Mouse (Mus musculus): ENCODE results near the gene Vhl. TPM values are rescaled to one million over a fixed set of nuclear protein-coding genes. Genes with fewer than 3 reads are reported as not detected.

Gene Vhl
- polyA plus RNA-seq, 1 experiment from 2014 or later = 33.5 TPM

GRCm38 (mm10) chr6:113655475-113655874, 31.7 kb downstream of the Vhl start:
- no peak for TF ChIP-seq CTCF (IDR thresholded peaks at IDR 0.05; ENCODE audit: low read depth)
- no peak overlapping the region for H3K4me3 ChIP-seq (replicated peaks; ENCODE audit: low read depth, low read length)
- H3K27ac ChIP-seq = no peak overlapping the region
- no peak overlapping the region for H3K4me2 ChIP-seq (ENCODE audit: low read length)
- H3K9ac ChIP-seq (ENCODE audit: low read depth, low read length) = no peak overlapping the region
- H3K36me3 ChIP-seq (ENCODE audit: insufficient read depth, low read length) = no peaks in the 10 kb centered on the region
- ATAC-seq (replicated peaks; ENCODE audit: low FRiP score, low read depth) (no peak), DNase-seq (ENCODE audit: low spot score) (no peak)
- H3K4me1 ChIP-seq (replicated peaks; ENCODE audit: insufficient read depth, low read length) = peaks cover 18% of the 10 kb centered on the region
- no peaks in the 10 kb centered on the region for H3K9me3 ChIP-seq (replicated peaks; ENCODE audit: low read length)
- H3K27me3 ChIP-seq (ENCODE audit: insufficient read depth, low read length) = no peaks in the 10 kb centered on the region
- 90% methylated on average over 3 of the region's 3 CpGs for WGBS

GRCm38 (mm10) chr6:113656847-113657246, 33.1 kb downstream of the Vhl start:
- Histone ChIP-seq H3K9ac (ENCODE audit: low read depth, low read length) (no peak overlapping the region), H3K9me3 (replicated peaks; ENCODE audit: low read length) (no peaks in the 10 kb centered on the region), H3K27me3 (ENCODE audit: insufficient read depth, low read length) (no peaks in the 10 kb centered on the region), H3K4me3 (replicated peaks; ENCODE audit: low read depth, low read length) (no peak overlapping the region), H3K27ac (0 out of 2 replicates have a peak overlapping the region, but pooled peaks have one; percentile 15), H3K4me2 (ENCODE audit: low read length) (no peak overlapping the region), H3K36me3 (ENCODE audit: insufficient read depth, low read length) (no peaks in the 10 kb centered on the region), H3K4me1 (replicated peaks; ENCODE audit: insufficient read depth, low read length) (peaks cover 27% of the 10 kb centered on the region)
- no peak for DNase-seq (ENCODE audit: low spot score)
- 63% methylated on average over 6 of the region's 6 CpGs for WGBS
- TF ChIP-seq CTCF (IDR thresholded peaks at IDR 0.05; ENCODE audit: low read depth) = no peak
- ATAC-seq (replicated peaks; ENCODE audit: low FRiP score, low read depth) = peak; percentile 62; the same call in 1 of the 2 replicates

- no peak for ATAC-seq (replicated peaks; ENCODE audit: low FRiP score, low read depth)
- peaks cover 29% of the 10 kb centered on the region for H3K4me1 ChIP-seq (replicated peaks; ENCODE audit: insufficient read depth, low read length)
- 56% methylated on average over 3 of the region's 3 CpGs for WGBS
- H3K27me3 ChIP-seq (ENCODE audit: insufficient read depth, low read length) = no peaks in the 10 kb centered on the region
- H3K9ac ChIP-seq (ENCODE audit: low read depth, low read length) = no peak overlapping the region
- peak overlapping the region; percentile 62 for H3K27ac ChIP-seq
- H3K4me3 ChIP-seq (replicated peaks; ENCODE audit: low read depth, low read length) = no peak overlapping the region
- no peaks in the 10 kb centered on the region for H3K9me3 ChIP-seq (replicated peaks; ENCODE audit: low read length)
- no peak for TF ChIP-seq CTCF (IDR thresholded peaks at IDR 0.05; ENCODE audit: low read depth)
- H3K4me2 ChIP-seq (ENCODE audit: low read length) = no peak overlapping the region
- DNase-seq (ENCODE audit: low spot score) = peak; percentile 37
- no peaks in the 10 kb centered on the region for H3K36me3 ChIP-seq (ENCODE audit: insufficient read depth, low read length)
Measured at GRCm38 (mm10) chr6:113658226-113658625, 34.5 kb downstream of the Vhl start.

DNA sequence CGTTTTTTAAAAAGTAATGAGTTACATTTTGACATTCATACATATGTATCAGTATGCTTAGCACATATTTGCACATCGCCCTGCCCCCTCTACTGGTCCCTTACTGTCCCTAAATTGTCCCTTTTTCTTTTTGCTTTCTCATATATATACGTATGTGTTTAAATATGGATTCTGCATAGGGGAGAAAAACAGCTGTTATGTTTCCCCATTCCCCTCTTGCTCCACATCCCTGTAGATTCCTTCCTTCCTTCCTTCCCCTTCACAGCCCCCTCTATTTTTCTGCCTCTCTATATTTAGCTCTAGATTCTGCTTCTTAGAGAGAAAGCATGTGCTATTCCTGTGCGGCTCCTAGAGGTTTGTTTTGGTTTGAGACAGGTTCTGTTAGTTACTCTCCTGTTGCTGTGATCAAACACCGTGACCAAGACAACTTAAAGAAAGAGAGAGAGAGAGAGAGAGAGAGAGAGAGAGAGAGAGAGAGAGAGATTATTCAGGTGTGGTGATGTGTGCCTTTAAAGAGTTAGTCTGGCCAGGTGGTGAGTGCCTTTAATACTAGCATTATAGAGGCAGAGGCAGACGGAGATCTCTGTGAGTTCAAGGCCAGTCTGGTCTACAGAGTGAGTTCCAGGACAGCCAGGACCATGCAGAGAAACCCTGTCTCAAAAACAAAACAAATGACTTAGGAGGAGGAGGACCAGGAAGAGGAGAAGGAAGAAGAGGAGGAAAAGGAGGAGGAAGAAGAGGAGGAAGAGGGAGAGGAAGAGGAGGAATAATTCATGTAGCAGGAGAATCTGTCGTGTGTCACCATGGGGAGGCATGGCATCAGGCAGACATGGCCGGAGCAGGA, 36.1 kb downstream of the Vhl start:
- Histone ChIP-seq H3K27ac (peak overlapping the region; percentile 60), H3K36me3 (ENCODE audit: insufficient read depth, low read length) (no peaks in the 10 kb centered on the region), H3K27me3 (ENCODE audit: insufficient read depth, low read length) (no peaks in the 10 kb centered on the region), H3K4me3 (replicated peaks; ENCODE audit: low read depth, low read length) (no peak overlapping the region), H3K9ac (ENCODE audit: low read depth, low read length) (no peak overlapping the region), H3K4me1 (replicated peaks; ENCODE audit: insufficient read depth, low read length) (peaks cover 27% of the 10 kb centered on the region), H3K9me3 (replicated peaks; ENCODE audit: low read length) (no peaks in the 10 kb centered on the region), H3K4me2 (ENCODE audit: low read length) (no peak overlapping the region)
- 42% methylated on average over 8 of the region's 8 CpGs for WGBS
- peak; percentile 59 for DNase-seq (ENCODE audit: low spot score)
- no peak for ATAC-seq (replicated peaks; ENCODE audit: low FRiP score, low read depth)
- peak; percentile 19; the same call in 1 of the 2 replicates for TF ChIP-seq CTCF (IDR thresholded peaks at IDR 0.05; ENCODE audit: low read depth)

- Histone ChIP-seq H3K27ac (peak overlapping the region; percentile 60), H3K4me2 (ENCODE audit: low read length) (no peak overlapping the region), H3K4me1 (replicated peaks; ENCODE audit: insufficient read depth, low read length) (peaks cover 24% of the 10 kb centered on the region), H3K4me3 (replicated peaks; ENCODE audit: low read depth, low read length) (no peak overlapping the region), H3K36me3 (ENCODE audit: insufficient read depth, low read length) (no peaks in the 10 kb centered on the region), H3K9ac (ENCODE audit: low read depth, low read length) (no peak overlapping the region), H3K9me3 (replicated peaks; ENCODE audit: low read length) (no peaks in the 10 kb centered on the region), H3K27me3 (ENCODE audit: insufficient read depth, low read length) (no peaks in the 10 kb centered on the region)
- WGBS = 57% methylated on average over 14 of the region's 14 CpGs
- DNase-seq (ENCODE audit: low spot score) (peak; percentile 39), ATAC-seq (replicated peaks; ENCODE audit: low FRiP score, low read depth) (no peak)
- TF ChIP-seq CTCF (IDR thresholded peaks at IDR 0.05; ENCODE audit: low read depth) = no peak
Measured at GRCm38 (mm10) chr6:113660492-113661352, 37.0 kb downstream of the Vhl start.

Measured in kidney, postnatal 0 days (tissue).